Mouse (Mus musculus) forebrain, embryonic 15.5 days (tissue): Measurements from ENCODE around the gene Atf6. TPM values are rescaled to one million over a fixed set of nuclear protein-coding genes. Genes with fewer than 3 reads are reported as not detected.

Source experiments
- ATAC-seq: fragments of 200-750 bp; cut with Nextera tagmentation; replicated peaks from 2 replicates; pipeline ENCODE4 v1.8.0; 2017; ENCODE audit warnings: mild to moderate bottlenecking, moderate TSS enrichment, moderate library complexity
- H3K27ac ChIP-seq: fragments of 300-500 bp; sonication (generic); replicated peaks from 2 replicates; pipeline ENCODE4 v1.5.1; 2015; ENCODE audit warnings: mild to moderate bottlenecking, inconsistent platforms
- H3K27me3 ChIP-seq: fragments of 300-500 bp; sonication (generic); 2 replicates; pipeline ENCODE4 v1.6.1; 2015; ENCODE audit warnings: inconsistent platforms
- H3K36me3 ChIP-seq: fragments of 300-500 bp; sonication (generic); 2 replicates; pipeline ENCODE4 v1.6.1; 2015; ENCODE audit warnings: mild to moderate bottlenecking, inconsistent platforms
- H3K4me1 ChIP-seq: fragments of 300-500 bp; sonication (generic); 2 replicates; pipeline ENCODE4 v1.6.1; 2015; ENCODE audit warnings: inconsistent platforms
- H3K4me2 ChIP-seq: fragments of 300-500 bp; sonication (generic); replicated peaks from 2 replicates; pipeline ENCODE4 v1.6.1; 2015; ENCODE audit warnings: mild to moderate bottlenecking, inconsistent platforms
- H3K4me3 ChIP-seq: fragments of 300-500 bp; sonication (generic); 2 replicates; pipeline ENCODE4 v1.5.1; 2015; ENCODE audit warnings: mild to moderate bottlenecking, inconsistent platforms
- H3K9ac ChIP-seq: fragments of 300-500 bp; sonication (generic); replicated peaks from 2 replicates; pipeline ENCODE4 v1.6.1; 2015; ENCODE audit warnings: mild to moderate bottlenecking, inconsistent platforms
- H3K9me3 ChIP-seq: fragments of 300-500 bp; sonication (generic); 2 replicates; pipeline ENCODE4 v1.6.1; 2016; ENCODE audit warnings: inconsistent platforms
- WGBS: fragments of 180-500 bp; shearing (Covaris S2); methylation state at CpG from one replicate; pipeline ENCODE4 v1.1.7; 2015; ENCODE audit warnings: mixed read lengths; 5-methylcytosine and 5-hydroxymethylcytosine counted together
- polyA plus RNA-seq: library from polyadenylated mRNA; unstranded; fragments of >200 nt; fragmentation: Nextera tagmentation; extraction: Ambion mirVana; gene quantifications from 2 replicates; pipeline ENCODE4 v1.2.1, GENCODE M21; 2015

Gene Atf6
- polyA plus RNA-seq, 1 experiment from 2014 or later = 7.6 TPM

- H3K27me3 ChIP-seq = no peaks in the 10 kb centered on the region
- H3K9ac ChIP-seq = no peak overlapping the region
- no peak overlapping the region for H3K27ac ChIP-seq
- no peaks in the 10 kb centered on the region for H3K4me1 ChIP-seq
- WGBS = 87% methylated on average over 5 of the region's 5 CpGs
- H3K4me2 ChIP-seq = no peak overlapping the region
- no peak overlapping the region for H3K4me3 ChIP-seq
- H3K9me3 ChIP-seq = no peaks in the 10 kb centered on the region
- no peak for ATAC-seq
- no peaks in the 10 kb centered on the region for H3K36me3 ChIP-seq
Observed at GRCm38 (mm10) chr1:170741497-170742246, 125.9 kb downstream of the Atf6 start.

GRCm38 (mm10) chr1:170734866-170735265, 132.7 kb downstream of the Atf6 start:
- Histone ChIP-seq H3K9ac (no peak overlapping the region), H3K27ac (no peak overlapping the region), H3K4me3 (no peak overlapping the region), H3K4me1 (no peaks in the 10 kb centered on the region), H3K36me3 (no peaks in the 10 kb centered on the region), H3K9me3 (no peaks in the 10 kb centered on the region), H3K4me2 (no peak overlapping the region), H3K27me3 (no peaks in the 10 kb centered on the region)
- 76% methylated on average over 3 of the region's 3 CpGs for WGBS
- ATAC-seq = no peak

GRCm38 (mm10) chr1:170732596-170732890, 135.0 kb downstream of the Atf6 start:
- Histone ChIP-seq H3K4me2 (no peak overlapping the region), H3K36me3 (no peaks in the 10 kb centered on the region), H3K4me3 (no peak overlapping the region), H3K9me3 (no peaks in the 10 kb centered on the region), H3K27me3 (no peaks in the 10 kb centered on the region), H3K9ac (no peak overlapping the region), H3K4me1 (no peaks in the 10 kb centered on the region), H3K27ac (no peak overlapping the region)
- WGBS = 97% methylated on average over 2 of the region's 2 CpGs
- ATAC-seq = no peak

GRCm38 (mm10) chr1:170731865-170732595, 135.5 kb downstream of the Atf6 start:
- H3K27ac ChIP-seq = no peak overlapping the region
- no peaks in the 10 kb centered on the region for H3K9me3 ChIP-seq
- H3K36me3 ChIP-seq = no peaks in the 10 kb centered on the region
- H3K4me1 ChIP-seq = no peaks in the 10 kb centered on the region
- no peak for ATAC-seq
- no peak overlapping the region for H3K9ac ChIP-seq
- 89% methylated on average over 11 of the region's 11 CpGs for WGBS
- H3K27me3 ChIP-seq = no peaks in the 10 kb centered on the region
- H3K4me2 ChIP-seq = no peak overlapping the region
- H3K4me3 ChIP-seq = no peak overlapping the region

- Histone ChIP-seq H3K9ac (no peak overlapping the region), H3K27me3 (no peaks in the 10 kb centered on the region), H3K36me3 (no peaks in the 10 kb centered on the region), H3K4me3 (no peak overlapping the region), H3K27ac (no peak overlapping the region), H3K4me2 (no peak overlapping the region), H3K9me3 (no peaks in the 10 kb centered on the region), H3K4me1 (no peaks in the 10 kb centered on the region)
- whole genome bisulfite sequencing = 81% methylated on average over 8 of the region's 8 CpGs
- no peak for ATAC-seq
Observed at GRCm38 (mm10) chr1:170729267-170729962, 138.2 kb downstream of the Atf6 start.

GRCm38 (mm10) chr1:170728524-170728923, 139.0 kb downstream of the Atf6 start:
- H3K4me3 ChIP-seq = no peak overlapping the region
- WGBS = 87% methylated on average over 6 of the region's 6 CpGs
- H3K27ac ChIP-seq = no peak overlapping the region
- no peaks in the 10 kb centered on the region for H3K27me3 ChIP-seq
- H3K36me3 ChIP-seq = no peaks in the 10 kb centered on the region
- ATAC-seq = no peak
- no peaks in the 10 kb centered on the region for H3K9me3 ChIP-seq
- H3K4me2 ChIP-seq = no peak overlapping the region
- no peak overlapping the region for H3K9ac ChIP-seq
- no peaks in the 10 kb centered on the region for H3K4me1 ChIP-seq

- Histone ChIP-seq H3K9me3 (no peaks in the 10 kb centered on the region), H3K27ac (no peak overlapping the region), H3K4me3 (no peak overlapping the region), H3K27me3 (no peaks in the 10 kb centered on the region), H3K4me1 (no peaks in the 10 kb centered on the region), H3K9ac (no peak overlapping the region), H3K36me3 (no peaks in the 10 kb centered on the region), H3K4me2 (no peak overlapping the region)
- ATAC-seq = no peak
- 76% methylated on average over 5 of the region's 5 CpGs for WGBS
Observed at GRCm38 (mm10) chr1:170721560-170721959, 146.0 kb downstream of the Atf6 start.

GRCm38 (mm10) chr1:170718133-170718810, 149.3 kb downstream of the Atf6 start:
- Histone ChIP-seq H3K36me3 (no peaks in the 10 kb centered on the region), H3K4me1 (no peaks in the 10 kb centered on the region), H3K4me2 (no peak overlapping the region), H3K9me3 (no peaks in the 10 kb centered on the region), H3K27me3 (no peaks in the 10 kb centered on the region), H3K9ac (no peak overlapping the region), H3K4me3 (no peak overlapping the region), H3K27ac (no peak overlapping the region)
- no peak for ATAC-seq
- 78% methylated on average over 8 of the region's 8 CpGs for WGBS

GRCm38 (mm10) chr1:170717241-170717828, 150.2 kb downstream of the Atf6 start:
- ATAC-seq = no peak
- no peaks in the 10 kb centered on the region for H3K36me3 ChIP-seq
- H3K4me1 ChIP-seq = no peaks in the 10 kb centered on the region
- no peaks in the 10 kb centered on the region for H3K9me3 ChIP-seq
- H3K27me3 ChIP-seq = no peaks in the 10 kb centered on the region
- H3K27ac ChIP-seq = no peak overlapping the region
- WGBS = 92% methylated on average over 3 of the region's 3 CpGs
- no peak overlapping the region for H3K4me3 ChIP-seq
- no peak overlapping the region for H3K9ac ChIP-seq
- H3K4me2 ChIP-seq = no peak overlapping the region

GRCm38 (mm10) chr1:170711731-170712130, 155.8 kb downstream of the Atf6 start:
- no peaks in the 10 kb centered on the region for H3K4me1 ChIP-seq
- H3K27me3 ChIP-seq = no peaks in the 10 kb centered on the region
- ATAC-seq = no peak
- H3K36me3 ChIP-seq = no peaks in the 10 kb centered on the region
- H3K9ac ChIP-seq = no peak overlapping the region
- no peak overlapping the region for H3K4me2 ChIP-seq
- no peaks in the 10 kb centered on the region for H3K9me3 ChIP-seq
- WGBS = 86% methylated on average over 7 of the region's 7 CpGs
- H3K27ac ChIP-seq = no peak overlapping the region
- no peak overlapping the region for H3K4me3 ChIP-seq

GRCm38 (mm10) chr1:170709969-170710368, 157.6 kb downstream of the Atf6 start:
- Histone ChIP-seq H3K27ac (no peak overlapping the region), H3K4me1 (no peaks in the 10 kb centered on the region), H3K9ac (no peak overlapping the region), H3K4me3 (no peak overlapping the region), H3K4me2 (no peak overlapping the region), H3K36me3 (no peaks in the 10 kb centered on the region), H3K27me3 (no peaks in the 10 kb centered on the region), H3K9me3 (no peaks in the 10 kb centered on the region)
- no peak for ATAC-seq
- 96% methylated on average over 3 of the region's 3 CpGs for WGBS

- WGBS = 94% methylated on average over 8 of the region's 8 CpGs
- Histone ChIP-seq H3K4me3 (no peak overlapping the region), H3K9ac (no peak overlapping the region), H3K9me3 (no peaks in the 10 kb centered on the region), H3K27ac (no peak overlapping the region), H3K4me2 (no peak overlapping the region), H3K36me3 (no peaks in the 10 kb centered on the region), H3K4me1 (no peaks in the 10 kb centered on the region), H3K27me3 (no peaks in the 10 kb centered on the region)
- no peak for ATAC-seq
Observed at GRCm38 (mm10) chr1:170709481-170709880, 158.1 kb downstream of the Atf6 start.
